Mouse (Mus musculus) adrenal gland (tissue): ENCODE results near the gene Tdrd5.
"Not testable (repeated sequence)": the region's sequence is repeated elsewhere in the genome, so short reads cannot be mapped to it uniquely, and the experiment has no call there.

Source experiments
- intact Hi-C: fragments of 180-260 bp; cut with DNase I; formaldehyde crosslinking; loops from one replicate; pipeline ENCODE4 v1.15.1; 2025

The Tdrd5 gene

GRCm38 (mm10) chr1:156263352-156263751, 40.1 kb downstream of the Tdrd5 start:
- intact Hi-C loops = loop anchor here (2.0 to 10.0 kb wide), 2 partner anchors 151 to 277 kb away; no protein-coding TSS in a partner anchor

GRCm38 (mm10) chr1:156254866-156255265, 48.6 kb downstream of the Tdrd5 start:
- intact Hi-C loops = no loop called here

- intact Hi-C loops = not testable (repeated sequence)
These were observed 52.4 kb downstream of the Tdrd5 start for GRCm38 (mm10) chr1:156251096-156251495.

DNA sequence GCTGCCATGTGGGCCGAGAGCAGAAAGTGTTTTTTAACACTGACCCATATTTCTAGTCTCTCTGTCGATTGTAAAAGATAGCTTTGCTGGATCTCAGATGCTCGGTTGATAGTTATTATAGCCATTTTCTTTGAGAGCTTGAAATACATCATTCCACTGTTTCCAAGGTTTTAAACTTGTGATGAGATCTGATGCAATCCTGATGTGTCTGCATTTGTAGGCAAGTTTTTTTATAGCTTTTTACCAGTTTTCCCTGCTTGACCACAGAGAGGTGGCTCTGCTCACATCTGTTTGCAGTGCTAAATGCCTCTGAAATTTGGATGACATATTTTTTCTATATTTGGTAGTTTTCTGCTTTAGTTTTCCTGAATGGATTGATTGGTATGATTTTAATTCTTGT, 55.6 kb downstream of the Tdrd5 start:
- intact Hi-C loops = no loop called here

DNA sequence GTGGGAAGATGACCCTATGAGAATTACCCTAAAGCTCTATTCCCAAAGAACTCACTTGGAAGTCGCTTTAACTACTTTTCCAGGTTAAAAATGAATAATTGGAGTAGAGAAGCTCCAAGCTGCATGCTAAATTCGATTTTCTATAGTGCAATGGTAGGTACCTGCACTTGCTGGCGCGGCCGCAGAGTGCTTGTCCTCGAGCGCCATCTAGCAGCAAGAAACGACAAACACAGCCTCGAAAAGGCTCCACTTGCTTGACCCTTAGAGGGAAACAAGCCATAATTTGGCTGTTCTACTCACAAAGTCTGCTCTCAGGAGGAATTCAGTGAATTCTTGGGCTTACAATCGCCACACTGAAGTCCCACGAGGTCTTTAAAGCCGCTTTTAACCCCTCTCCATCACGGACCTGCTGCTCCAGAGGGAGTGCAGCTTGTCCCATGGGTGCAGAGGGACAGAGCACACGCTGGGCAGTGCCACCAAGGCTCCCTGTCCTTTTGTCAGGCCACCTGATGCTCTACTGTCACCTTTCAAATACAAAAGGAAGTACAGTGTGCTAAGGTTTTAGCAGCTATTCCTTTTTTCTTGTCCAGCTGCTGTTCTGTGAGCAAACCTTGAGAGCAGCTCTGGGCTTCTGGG, 61.6 kb downstream of the Tdrd5 start:
- intact Hi-C loops = loop anchor here (2.0 kb wide), 1 partner anchor 155 kb away; no protein-coding TSS in a partner anchor

DNA sequence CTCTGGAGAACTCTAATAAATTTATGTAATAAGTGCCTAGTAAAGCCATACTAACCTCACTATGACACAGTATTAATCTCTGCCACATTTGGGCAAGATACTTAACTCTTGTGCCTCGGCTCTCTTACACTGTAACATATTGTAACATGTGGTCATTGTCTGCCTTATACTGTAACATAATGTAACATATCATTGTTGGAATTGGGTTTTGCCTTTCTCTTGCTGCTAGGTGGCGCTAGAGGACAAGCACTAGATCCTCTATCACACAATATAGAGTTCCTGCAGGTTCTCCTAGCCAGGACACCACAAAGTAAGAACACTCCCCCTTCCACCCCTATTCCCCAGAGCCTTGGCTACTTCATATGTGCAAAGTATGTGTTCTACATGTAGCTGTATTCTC, 62.4 kb downstream of the Tdrd5 start:
- intact Hi-C loops = loop anchor here (2.0 kb wide), 1 partner anchor 154 kb away; no protein-coding TSS in a partner anchor

GRCm38 (mm10) chr1:156231122-156231521, 72.3 kb downstream of the Tdrd5 start:
- intact Hi-C loops = no loop called here

- intact Hi-C loops = no loop called here
These were observed 73.0 kb downstream of the Tdrd5 start for GRCm38 (mm10) chr1:156230339-156231089.

- intact Hi-C loops = loop anchor here (2.0 kb wide), 1 partner anchor 143 kb away; no protein-coding TSS in a partner anchor
These were observed 74.0 kb downstream of the Tdrd5 start for GRCm38 (mm10) chr1:156229448-156229847.

DNA sequence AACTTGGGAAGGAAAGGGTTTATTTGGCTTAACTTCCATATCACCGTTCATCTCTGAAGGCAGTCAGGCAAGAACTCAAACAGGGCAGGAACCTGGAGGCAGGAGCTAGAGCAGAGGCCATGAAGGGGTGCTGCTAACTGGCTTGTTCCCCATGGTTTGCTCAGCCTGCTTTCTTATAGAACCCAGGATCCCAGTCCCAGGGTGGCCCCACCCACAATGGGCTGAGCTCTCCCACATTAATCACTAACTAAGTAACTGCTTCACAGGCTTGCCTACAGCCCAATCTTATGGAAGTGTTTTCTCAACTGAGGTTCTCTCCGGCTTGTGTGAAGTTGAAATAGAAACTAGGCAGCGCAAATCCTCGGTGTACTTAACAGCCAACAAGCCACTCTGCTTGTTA, 74.7 kb downstream of the Tdrd5 start:
- intact Hi-C loops = loop anchor here (2.0 kb wide), 1 partner anchor 142 kb away; no protein-coding TSS in a partner anchor

DNA sequence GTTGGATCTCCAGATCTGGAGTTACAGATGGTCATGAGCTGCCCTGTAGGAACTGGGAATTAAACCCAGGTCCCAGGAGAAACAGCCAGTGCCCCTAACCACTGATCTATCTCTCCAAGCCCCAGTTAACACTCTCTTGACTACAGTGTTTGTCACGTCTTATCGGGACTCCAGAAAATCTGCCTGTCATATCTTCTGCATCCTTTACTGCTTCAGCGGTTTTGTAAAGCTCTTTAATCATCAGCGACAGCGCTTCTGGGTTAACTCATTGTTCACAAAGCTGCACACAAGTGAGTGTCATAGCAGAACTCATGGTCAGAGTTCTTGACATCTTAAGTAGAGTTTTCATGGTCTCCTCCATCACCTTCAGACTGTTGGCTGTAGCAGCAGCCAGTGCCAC, 76.6 kb downstream of the Tdrd5 start:
- intact Hi-C loops = no loop called here

GRCm38 (mm10) chr1:156222205-156223000, 81.1 kb downstream of the Tdrd5 start:
- intact Hi-C loops = no loop called here

DNA sequence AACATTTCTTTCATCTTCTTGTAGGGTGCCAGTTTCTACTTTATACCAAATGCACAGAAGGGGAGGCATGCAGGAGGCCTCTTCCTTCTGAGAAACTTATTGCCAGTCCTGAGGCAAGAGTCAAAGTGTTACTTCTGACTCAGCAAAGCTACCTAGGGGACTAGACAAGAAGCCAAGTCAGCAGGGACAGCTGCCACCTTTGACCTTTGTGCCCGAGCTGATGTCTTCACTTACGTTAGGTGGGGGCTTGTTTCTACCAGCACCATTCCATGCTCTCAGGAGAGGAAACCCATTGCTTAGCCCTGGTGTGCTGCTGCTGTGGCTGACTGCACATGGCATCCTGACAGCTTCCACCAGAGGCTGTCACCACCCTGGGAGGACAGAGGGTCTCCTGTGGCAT, 82.1 kb downstream of the Tdrd5 start:
- intact Hi-C loops = no loop called here

GRCm38 (mm10) chr1:156218573-156218972, 84.9 kb downstream of the Tdrd5 start:
- intact Hi-C loops = no loop called here

DNA sequence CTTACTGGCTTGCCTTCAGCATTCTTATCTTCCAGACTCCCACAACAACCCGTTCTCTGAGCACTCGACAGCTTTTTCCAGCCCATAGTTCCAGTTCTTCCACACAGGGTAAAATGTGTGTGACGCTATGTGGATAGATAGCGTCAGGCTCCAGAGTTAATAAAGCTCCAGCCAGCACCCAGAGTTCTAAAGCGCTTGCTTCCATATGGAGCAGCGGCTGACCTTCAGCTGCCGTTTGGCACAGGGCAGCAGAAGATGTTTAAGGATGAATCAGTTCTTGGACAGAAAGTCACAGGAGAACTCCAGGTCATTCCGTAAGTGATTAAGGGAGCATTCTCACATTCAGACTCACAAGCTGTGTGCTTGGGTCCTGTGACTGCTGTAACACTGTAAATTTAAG, 85.5 kb downstream of the Tdrd5 start:
- intact Hi-C loops = no loop called here

DNA sequence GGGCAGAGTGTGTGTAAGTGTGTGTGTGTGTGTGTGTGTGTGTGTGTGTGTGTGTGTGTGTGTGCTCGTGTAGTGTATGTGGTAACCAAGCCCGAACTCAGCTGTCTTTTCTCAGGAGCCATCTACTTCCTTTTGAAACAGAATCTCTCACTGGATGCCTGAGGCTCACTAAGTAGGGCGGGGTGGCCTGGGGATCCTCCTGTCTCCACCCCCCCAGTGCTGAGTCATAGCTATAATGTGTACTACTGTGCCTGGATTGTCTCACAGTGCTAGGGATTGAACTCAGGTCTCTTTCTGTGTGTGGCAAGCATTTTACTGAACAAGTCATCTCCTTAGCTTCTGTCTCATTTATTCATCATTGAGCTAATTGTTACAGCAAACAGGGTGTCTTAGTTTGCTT, 86.1 kb downstream of the Tdrd5 start:
- intact Hi-C loops = no loop called here

DNA sequence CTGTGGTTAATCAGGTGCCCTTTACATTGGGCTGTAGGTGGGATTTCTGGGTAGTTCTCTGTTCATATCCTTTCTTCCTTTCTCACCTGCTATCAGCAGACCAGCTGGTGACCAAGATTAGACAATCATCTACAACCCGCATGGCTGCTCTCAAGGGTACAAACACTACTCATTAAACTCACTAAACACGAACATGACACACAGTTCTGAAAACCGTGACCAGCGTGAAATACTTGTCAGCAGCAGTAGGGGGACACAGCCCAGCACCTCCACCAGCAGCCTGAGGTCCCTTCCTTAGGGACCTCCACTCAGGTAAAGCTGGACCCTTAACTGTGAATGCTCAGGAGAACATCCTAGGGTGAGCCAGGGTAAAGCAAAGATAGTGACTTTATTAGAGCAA, 87.2 kb downstream of the Tdrd5 start:
- intact Hi-C loops = no loop called here

- intact Hi-C loops = no loop called here
These were observed 88.8 kb downstream of the Tdrd5 start for GRCm38 (mm10) chr1:156214651-156215050.

GRCm38 (mm10) chr1:156212923-156213322, 90.5 kb downstream of the Tdrd5 start:
- intact Hi-C loops = no loop called here

DNA sequence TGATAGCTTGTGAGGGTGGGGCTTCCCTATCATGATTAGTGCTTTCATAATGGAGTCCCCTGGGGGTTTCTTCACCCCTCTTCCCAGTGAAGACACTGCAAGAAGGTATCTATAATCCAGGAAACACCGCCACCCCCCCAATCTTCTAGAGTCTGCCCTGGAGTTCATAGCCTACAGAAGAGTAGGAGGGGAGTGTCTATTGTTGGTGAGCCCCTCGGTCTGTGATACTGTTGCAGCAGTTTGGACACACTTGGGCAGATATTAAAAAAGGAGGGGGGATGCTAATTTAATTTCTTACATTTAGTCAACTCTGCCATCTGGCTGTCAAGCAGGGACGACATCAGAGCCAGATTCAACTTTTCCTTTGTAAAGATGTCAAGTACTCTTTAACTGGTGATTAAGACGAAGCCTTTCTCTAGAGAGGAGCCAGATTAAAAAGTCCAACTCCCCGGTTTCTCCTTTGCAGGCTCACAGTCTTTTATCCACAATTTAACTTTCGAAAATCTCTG, 91.6 kb downstream of the Tdrd5 start:
- intact Hi-C loops = no loop called here
